Mouse (Mus musculus): ENCODE measurements around the gene Tnik. TPM values are rescaled to one million over a fixed set of nuclear protein-coding genes. Genes with fewer than 3 reads are reported as not detected.

The Tnik gene
- total RNA-seq (2014; rRNA removed; ENCODE audit: low replicate concordance) (22.5 and 27.5 TPM in 2 replicates), polyA plus RNA-seq (2015; fragmentation: Nextera tagmentation; extraction: Ambion mirVana) (8.3 and 9.2 TPM in 2 replicates)

GRCm38 (mm10) chr3:28263002-28263947 lies at the start of gene Tnik:
Tnik (plus strand) TSS chr3:28263214.
- TF ChIP-seq EP300 (IDR thresholded peaks at IDR 0.05; ENCODE audit: low read depth) (no peak), CTCF (IDR thresholded peaks at IDR 0.05; ENCODE audit: low read depth) (no peak)
- peak within 1 kb of the TSS; percentile 82 for H3K4me2 ChIP-seq (ENCODE audit: low read depth, low read length)
- DNase-seq (ENCODE audit: low spot score) = peak; percentile 82
- H3K4me1 ChIP-seq (ENCODE audit: control insufficient read depth, insufficient read depth) = peaks cover 12% of the 10 kb centered on the region; the same call in 1 of the 2 replicates
- peak within 1 kb of the TSS; percentile 76 for H3K4me3 ChIP-seq (ENCODE audit: low read depth, low read length)
- H3K27me3 ChIP-seq (ENCODE audit: control insufficient read depth, insufficient read depth, low read length) = no peaks in the 10 kb centered on the region
- no peaks in the 10 kb centered on the region for H3K36me3 ChIP-seq (replicated peaks; ENCODE audit: control insufficient read depth, insufficient read depth, low read length)
- ATAC-seq (ENCODE audit: insufficient read depth, low read depth) = peak; percentile 91
- under 1% methylated on average over 55 of the region's 59 CpGs for WGBS
- H3K9ac ChIP-seq (replicated peaks; ENCODE audit: low read depth, low read length) = peak within 1 kb of the TSS; percentile 81
- H3K27ac ChIP-seq (ENCODE audit: low read depth) = peak within 1 kb of the TSS; percentile 85
- H3K9me3 ChIP-seq (replicated peaks; ENCODE audit: control insufficient read depth, low read length) = no peaks in the 10 kb centered on the region

DNA sequence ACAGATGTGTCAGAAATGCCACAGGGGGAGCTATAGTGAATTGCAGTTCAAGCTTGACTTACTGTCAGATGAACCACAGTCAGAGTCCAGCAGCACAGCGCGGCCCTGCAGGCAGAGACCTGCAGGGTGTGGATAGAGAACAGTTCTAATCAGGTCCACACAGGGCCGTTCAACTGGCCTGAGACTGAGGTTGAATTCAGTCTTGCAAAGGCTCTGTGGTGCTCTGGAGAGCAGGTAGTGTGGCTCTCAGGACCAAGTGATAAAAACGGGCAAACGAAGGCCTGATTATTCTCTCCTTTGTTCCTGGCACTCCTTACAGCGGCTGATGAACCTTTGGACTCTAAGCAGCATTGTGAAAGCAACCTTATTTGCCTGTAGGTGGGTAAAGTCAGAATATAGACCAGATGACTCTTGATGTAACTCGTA lies 48.1 kb upstream of the Tnik start:
- ATAC-seq (ENCODE audit: insufficient read depth, low read depth) = no peak
- WGBS = 78% methylated on average over 7 of the region's 7 CpGs
- H3K27me3 ChIP-seq (ENCODE audit: control insufficient read depth, insufficient read depth, low read length) = no peaks in the 10 kb centered on the region
- no peaks in the 10 kb centered on the region for H3K36me3 ChIP-seq (replicated peaks; ENCODE audit: control insufficient read depth, insufficient read depth, low read length)
- no peak overlapping the region for H3K4me2 ChIP-seq (ENCODE audit: low read depth, low read length)
- TF ChIP-seq CTCF (IDR thresholded peaks at IDR 0.05; ENCODE audit: low read depth) (no peak), EP300 (IDR thresholded peaks at IDR 0.05; ENCODE audit: low read depth) (no peak)
- no peak overlapping the region for H3K4me3 ChIP-seq (ENCODE audit: low read depth, low read length)
- H3K4me1 ChIP-seq (ENCODE audit: control insufficient read depth, insufficient read depth) = no peaks in the 10 kb centered on the region
- no peak overlapping the region for H3K27ac ChIP-seq (ENCODE audit: low read depth)
- H3K9ac ChIP-seq (replicated peaks; ENCODE audit: low read depth, low read length) = no peak overlapping the region
- DNase-seq (ENCODE audit: low spot score) = no peak
- no peaks in the 10 kb centered on the region for H3K9me3 ChIP-seq (replicated peaks; ENCODE audit: control insufficient read depth, low read length)

DNA sequence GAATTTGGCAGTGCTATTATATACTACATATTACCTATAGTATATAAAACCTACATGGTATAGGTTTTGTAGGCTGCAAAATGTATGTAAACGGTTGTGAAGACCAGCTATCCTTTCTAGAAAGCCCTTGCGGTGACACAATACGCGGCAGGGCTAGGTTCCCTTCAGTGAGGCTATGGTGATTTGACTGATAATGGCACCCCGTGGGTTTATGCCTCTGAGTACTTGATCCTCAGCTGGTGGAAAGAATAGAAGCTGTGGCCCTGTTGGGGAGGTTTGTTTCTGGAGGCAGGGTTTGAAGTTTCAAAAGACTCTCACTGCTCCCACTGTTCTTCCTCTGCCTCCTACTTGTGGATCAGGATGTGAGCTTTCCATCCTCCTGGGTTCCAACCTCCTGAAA lies 46.0 kb upstream of the Tnik start:
- Histone ChIP-seq H3K27me3 (ENCODE audit: control insufficient read depth, insufficient read depth, low read length) (no peaks in the 10 kb centered on the region), H3K9me3 (replicated peaks; ENCODE audit: control insufficient read depth, low read length) (no peaks in the 10 kb centered on the region), H3K4me1 (ENCODE audit: control insufficient read depth, insufficient read depth) (no peaks in the 10 kb centered on the region), H3K4me2 (ENCODE audit: low read depth, low read length) (no peak overlapping the region), H3K27ac (ENCODE audit: low read depth) (no peak overlapping the region), H3K9ac (replicated peaks; ENCODE audit: low read depth, low read length) (no peak overlapping the region), H3K36me3 (replicated peaks; ENCODE audit: control insufficient read depth, insufficient read depth, low read length) (no peaks in the 10 kb centered on the region), H3K4me3 (ENCODE audit: low read depth, low read length) (no peak overlapping the region)
- DNase-seq (ENCODE audit: low spot score) (no peak), ATAC-seq (ENCODE audit: insufficient read depth, low read depth) (no peak)
- no peak for TF ChIP-seq EP300 (IDR thresholded peaks at IDR 0.05; ENCODE audit: low read depth)
- TF ChIP-seq CTCF (IDR thresholded peaks at IDR 0.05; ENCODE audit: low read depth) = no peak
- 52% methylated on average over 5 of the region's 5 CpGs for WGBS

- TF ChIP-seq EP300 (IDR thresholded peaks at IDR 0.05; ENCODE audit: low read depth) = no peak
- no peak for TF ChIP-seq CTCF (IDR thresholded peaks at IDR 0.05; ENCODE audit: low read depth)
- Histone ChIP-seq H3K9ac (replicated peaks; ENCODE audit: low read depth, low read length) (no peak overlapping the region), H3K36me3 (replicated peaks; ENCODE audit: control insufficient read depth, insufficient read depth, low read length) (no peaks in the 10 kb centered on the region), H3K27ac (ENCODE audit: low read depth) (no peak overlapping the region), H3K4me3 (ENCODE audit: low read depth, low read length) (no peak overlapping the region), H3K9me3 (replicated peaks; ENCODE audit: control insufficient read depth, low read length) (no peaks in the 10 kb centered on the region), H3K4me2 (ENCODE audit: low read depth, low read length) (no peak overlapping the region), H3K4me1 (ENCODE audit: control insufficient read depth, insufficient read depth) (no peaks in the 10 kb centered on the region), H3K27me3 (ENCODE audit: control insufficient read depth, insufficient read depth, low read length) (no peaks in the 10 kb centered on the region)
- DNase-seq (ENCODE audit: low spot score) (no peak), ATAC-seq (ENCODE audit: insufficient read depth, low read depth) (no peak)
- 80% methylated on average over 7 of the region's 7 CpGs for WGBS
Measured at GRCm38 (mm10) chr3:28219533-28219932, 43.5 kb upstream of the Tnik start.

DNA sequence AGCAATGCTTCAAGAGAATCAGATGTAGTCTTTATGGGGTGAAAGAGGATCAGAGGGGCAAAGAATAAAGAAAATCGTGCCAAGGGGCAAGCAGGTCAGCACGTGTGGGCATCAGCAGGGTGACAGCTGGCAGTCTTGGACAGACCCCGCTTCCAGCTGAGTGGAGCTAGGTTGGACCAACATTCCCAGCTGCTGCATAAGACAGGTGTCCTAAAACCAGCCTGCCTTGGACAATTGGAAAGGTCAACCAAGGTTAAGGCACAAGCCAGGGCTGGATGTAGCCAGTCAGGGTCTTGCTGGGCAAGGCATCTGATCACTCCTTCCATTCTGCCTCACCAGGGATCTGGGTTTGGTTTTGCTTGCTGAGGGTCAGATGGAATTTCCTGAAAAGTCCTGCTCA lies 43.0 kb upstream of the Tnik start:
- WGBS = 94% methylated on average over 3 of the region's 3 CpGs
- Histone ChIP-seq H3K27ac (ENCODE audit: low read depth) (no peak overlapping the region), H3K27me3 (ENCODE audit: control insufficient read depth, insufficient read depth, low read length) (no peaks in the 10 kb centered on the region), H3K9ac (replicated peaks; ENCODE audit: low read depth, low read length) (no peak overlapping the region), H3K4me1 (ENCODE audit: control insufficient read depth, insufficient read depth) (no peaks in the 10 kb centered on the region), H3K9me3 (replicated peaks; ENCODE audit: control insufficient read depth, low read length) (no peaks in the 10 kb centered on the region), H3K36me3 (replicated peaks; ENCODE audit: control insufficient read depth, insufficient read depth, low read length) (no peaks in the 10 kb centered on the region), H3K4me2 (ENCODE audit: low read depth, low read length) (no peak overlapping the region), H3K4me3 (ENCODE audit: low read depth, low read length) (no peak overlapping the region)
- DNase-seq (ENCODE audit: low spot score) (no peak), ATAC-seq (ENCODE audit: insufficient read depth, low read depth) (no peak)
- TF ChIP-seq CTCF (IDR thresholded peaks at IDR 0.05; ENCODE audit: low read depth) = no peak
- TF ChIP-seq EP300 (IDR thresholded peaks at IDR 0.05; ENCODE audit: low read depth) = no peak

All from heart, postnatal 0 days (tissue).